Mouse (Mus musculus) adipocyte (in vitro differentiated cells): ENCODE results near the gene Sycp3.
"Not testable (repeated sequence)": the region's sequence is repeated elsewhere in the genome, so short reads cannot be mapped to it uniquely, and the experiment has no call there.

Source experiments
- DNase-seq: peaks from one replicate; pipeline ENCODE4 v3.0.0-alpha.2; 2016; ENCODE audit warnings: low spot score

The Sycp3 gene

DNA sequence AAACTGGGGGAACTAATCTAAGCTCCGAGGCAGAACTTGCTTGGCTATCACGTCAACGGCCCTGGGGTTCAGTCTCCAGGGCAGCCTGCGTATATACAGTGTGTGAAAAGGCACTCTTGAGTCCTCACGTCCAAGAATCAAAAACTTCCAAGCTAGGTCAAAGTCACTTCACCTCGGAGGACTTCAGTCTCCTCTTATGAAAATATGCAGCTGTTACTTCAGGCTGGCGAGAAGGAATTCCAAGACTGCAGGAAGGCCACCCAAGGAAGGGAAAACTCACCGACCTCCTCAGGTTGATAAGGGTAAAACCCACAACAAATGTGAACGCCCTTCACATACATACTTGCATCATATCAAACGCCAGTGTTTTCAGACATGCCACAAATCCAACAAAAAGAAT is 42.0 kb downstream of the Sycp3 start:
- no peak for DNase-seq

DNA sequence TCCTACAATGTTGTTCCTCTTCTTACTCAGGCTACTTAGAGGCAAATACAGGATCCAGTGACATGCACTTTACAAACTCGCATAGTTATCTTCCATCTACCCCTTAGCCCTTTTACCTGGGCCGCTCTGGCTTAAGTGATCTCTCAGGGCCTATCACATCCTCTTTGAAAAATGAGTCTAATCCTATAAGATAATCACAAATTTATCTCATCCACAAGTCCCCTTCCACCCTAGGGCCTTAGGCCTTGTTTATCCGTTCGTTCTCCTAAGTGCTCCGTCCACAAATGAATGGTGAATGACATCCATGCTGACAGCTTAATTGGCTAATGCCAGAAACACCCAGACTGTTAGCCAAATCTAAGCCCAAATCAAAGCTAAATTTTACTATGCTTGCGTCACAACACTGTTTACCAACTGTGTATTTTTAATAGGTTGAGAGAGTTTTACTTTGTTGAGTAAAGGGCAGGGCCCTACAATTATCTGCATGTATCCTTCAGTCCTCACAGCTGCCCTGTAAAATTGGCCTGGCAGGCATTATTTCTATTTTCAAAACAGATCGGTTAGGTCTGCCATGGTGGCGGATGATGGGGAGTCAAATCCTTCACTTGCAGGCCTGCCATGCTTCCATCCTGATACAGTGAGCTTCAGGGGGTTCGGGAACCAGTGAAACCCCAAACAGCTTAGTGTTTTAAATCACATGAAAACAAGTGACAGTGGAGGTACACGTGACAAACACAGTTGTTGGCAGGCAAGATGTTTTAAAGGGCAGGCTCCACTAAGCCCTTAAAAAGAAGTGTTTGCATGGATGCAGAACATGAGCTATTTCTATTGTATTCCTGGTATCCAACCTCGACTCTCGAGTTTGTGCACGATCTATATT is 42.8 kb downstream of the Sycp3 start:
- DNase-seq: peak; percentile 59

DNA sequence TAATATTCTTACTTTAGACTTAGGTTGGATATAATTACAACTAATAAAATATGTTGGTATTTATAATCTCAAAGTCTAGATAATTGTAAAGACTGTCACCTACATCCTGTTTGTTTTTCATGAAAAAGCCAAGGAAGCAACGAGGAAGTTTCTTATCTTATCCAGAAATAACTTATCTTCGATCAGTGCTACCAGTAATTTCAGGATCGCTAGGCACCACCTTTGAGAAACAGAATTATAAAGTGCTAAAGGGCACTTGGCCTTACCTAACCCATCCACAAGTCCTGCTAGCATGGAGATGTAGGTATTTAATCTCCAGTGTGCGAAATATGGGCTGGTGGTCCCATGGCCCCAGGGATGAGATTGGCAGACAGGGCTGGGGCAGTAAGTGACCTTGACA is 43.5 kb downstream of the Sycp3 start:
- no peak for DNase-seq

DNA sequence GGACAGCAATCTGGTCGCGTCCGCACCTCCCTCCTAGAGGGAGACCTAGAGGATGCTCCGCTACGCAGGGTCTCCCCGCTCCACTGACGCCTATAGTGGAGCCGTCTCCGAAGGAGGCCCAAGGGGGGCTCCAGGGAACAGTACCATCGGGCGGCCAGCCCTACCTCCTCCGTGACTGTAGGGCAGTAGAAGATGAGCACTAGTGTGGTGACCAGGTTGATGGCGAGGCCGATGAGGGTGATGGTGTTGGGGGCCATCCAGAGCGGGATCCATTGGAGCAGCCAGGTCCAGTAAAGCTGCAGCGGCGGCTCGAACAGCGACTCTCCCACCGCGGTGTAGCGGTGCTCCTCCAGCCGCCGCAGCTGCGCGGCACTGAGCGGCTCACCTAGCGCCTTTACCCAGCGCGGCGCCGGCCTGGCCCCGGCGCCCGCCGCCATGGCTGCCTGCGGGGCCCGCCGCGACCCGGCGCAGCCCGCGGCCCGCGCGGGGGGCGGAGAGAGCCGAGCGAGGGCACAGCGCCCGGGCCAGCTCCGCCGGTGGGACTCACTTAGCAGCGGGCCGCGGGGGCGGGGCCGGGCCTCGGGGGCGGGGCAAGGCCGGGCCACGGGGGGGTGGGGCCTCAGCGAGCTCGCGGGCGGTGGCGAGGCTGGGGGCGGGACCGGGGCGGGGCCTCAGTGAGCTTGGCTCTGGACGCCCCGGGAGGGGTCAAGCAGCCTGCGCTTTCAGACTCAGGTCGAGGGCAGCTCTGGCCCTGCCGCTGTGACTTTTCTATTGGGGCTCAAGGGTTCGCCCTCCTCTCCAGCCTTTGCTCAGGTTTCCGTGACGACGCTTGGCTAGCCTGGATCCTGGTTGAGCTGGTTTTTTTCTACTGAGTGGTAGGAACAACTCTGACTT is 44.3 kb downstream of the Sycp3 start, which contains the start of gene Chpt1:
Gene Chpt1 (minus strand): TSS at position 653 of the 894 bp plus-strand sequence.
- DNase-seq: peak; percentile 87

DNA sequence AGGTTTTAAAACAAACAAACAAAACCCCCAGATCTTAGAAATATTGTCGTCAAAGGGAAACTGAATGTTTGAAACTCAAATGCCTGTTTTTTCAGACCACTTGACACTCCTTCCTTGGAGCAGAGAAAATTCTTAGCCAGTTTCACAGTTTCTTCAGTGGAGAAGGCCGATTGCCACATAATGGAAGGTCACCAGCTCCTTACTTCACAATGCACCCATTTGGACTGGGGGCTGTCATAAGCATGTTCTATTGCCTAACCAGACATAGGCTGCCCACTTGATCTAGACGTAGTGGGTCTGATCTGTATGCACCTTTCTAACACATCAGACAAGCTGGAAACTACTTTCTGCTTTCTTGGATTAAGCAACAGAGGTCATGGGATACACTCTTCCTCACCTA is 45.1 kb downstream of the Sycp3 start:
- DNase-seq: peak; percentile 49

DNA sequence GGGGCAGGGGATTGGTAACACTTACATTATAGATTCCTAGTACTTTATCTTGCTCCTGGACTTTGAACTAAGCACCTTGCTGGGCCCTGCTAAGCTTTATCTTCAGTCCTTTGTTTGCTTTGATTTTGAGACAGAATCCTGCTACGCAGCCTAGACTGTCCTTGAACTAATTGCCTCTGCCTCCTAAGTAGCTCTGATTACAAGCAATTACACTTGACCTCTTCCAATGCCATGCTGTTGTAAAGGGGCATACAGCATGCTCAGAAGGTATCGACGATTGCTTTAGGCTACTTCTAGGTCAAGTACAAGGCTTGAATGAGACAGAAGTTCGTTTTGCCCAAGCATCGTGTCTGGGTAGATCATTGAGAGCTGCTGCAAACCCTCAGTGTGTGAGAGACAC is 45.9 kb downstream of the Sycp3 start:
- DNase-seq: no peak

DNA sequence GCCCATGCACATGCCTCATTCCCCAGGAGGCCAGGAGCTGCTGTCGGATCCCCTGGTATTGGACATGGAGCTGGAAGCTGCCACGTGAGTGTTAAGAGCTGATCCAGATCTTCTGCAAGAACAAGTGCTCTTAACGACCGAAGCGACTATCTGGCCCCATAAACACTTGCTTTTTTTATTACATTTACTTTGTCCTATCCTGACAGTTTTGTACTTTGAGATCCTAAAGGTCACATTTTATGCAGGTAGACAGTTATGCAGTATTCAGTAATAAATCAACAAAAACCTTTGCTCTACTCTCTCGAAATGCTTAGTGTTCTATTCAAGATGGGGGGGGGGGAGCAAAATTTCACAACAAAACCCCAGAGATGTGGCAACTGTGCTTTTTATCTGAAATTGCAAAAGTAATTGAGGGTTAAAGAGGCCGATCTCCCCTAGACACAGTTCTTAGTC is 48.3 kb downstream of the Sycp3 start:
- peak; percentile 53 for DNase-seq

DNA sequence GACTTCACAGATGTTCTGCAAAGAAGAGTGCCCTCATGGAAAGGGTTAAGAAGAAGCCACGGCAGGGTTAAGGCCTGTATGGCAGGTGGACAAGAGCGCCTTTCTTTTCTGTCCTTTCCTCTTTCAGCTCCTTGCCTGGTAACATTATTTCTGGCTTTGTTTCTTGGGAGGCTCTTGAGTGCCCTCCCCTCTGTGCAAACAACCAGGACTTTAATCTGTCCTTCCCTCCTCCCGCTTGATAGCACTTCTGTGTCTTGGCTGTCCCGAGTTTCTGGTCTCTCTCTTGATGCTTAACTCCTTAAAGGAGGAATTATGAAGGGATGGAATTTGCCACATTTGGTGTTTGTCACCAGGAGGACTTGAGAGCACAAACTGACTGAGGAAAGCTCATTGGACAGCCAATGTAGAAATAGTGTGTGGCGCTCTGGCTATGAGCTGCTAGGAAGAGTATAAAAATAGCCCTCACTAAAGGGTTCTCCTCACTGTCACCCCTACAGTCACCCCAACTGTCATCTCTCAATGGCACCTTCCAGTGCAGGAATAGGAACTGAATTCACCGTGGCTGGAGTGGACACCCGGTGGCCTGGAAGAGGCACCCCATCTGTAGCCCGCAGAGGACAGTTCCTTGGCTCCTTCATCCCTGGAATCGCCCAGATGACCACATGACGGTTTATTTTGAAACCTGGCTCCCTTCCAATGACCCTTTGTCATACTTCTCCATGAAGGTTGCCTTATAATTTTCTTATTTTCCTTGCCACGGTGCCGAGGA is 51.3 kb downstream of the Sycp3 start:
- peak; percentile 77 for DNase-seq

DNA sequence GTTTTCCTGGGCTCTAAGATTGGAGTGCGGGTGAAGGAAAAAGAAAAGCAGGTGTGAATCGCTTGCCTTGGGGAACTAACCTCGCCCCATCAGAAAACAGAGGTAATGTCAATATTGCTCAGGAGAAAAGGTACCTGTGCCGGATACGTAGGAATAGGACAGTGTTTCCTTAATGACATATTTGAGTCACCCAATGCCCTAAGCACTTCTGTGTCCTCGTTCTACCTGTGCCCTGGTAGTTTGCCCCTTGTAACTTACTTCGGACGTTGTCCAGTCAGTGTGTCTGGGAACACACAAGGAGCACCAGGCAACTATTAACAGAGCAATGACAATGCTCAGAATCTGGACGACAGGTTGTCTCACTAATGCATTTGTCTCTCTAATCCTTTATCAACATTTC is 52.0 kb downstream of the Sycp3 start:
- DNase-seq: no peak

DNA sequence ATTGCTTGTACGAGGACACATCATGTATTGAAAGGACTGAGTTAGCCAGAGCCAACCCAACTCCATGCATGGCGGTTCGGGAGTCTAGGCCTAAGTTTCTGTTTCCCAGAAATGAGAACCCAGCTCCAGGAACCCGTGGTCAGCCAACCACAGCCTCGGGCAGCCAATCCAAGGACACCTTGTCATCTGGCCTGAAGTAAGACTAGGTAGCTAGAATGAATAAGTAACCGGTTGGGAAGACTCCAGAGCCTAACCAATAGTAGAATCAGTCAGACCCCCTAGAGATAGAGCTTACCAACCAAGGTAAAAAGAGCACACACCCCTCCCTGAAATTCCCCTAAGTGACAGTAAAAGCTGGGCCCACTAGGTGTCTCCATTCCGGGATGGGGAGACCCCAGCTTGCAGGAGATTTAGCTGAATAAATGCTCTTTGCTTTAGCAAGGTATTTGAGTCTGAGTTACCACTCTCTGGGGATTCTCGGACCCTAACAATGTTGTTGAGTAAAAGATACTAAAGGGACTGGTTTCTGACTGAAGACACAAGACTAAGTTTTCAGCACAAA is 54.3 kb downstream of the Sycp3 start:
- DNase-seq: peak; percentile 39

DNA sequence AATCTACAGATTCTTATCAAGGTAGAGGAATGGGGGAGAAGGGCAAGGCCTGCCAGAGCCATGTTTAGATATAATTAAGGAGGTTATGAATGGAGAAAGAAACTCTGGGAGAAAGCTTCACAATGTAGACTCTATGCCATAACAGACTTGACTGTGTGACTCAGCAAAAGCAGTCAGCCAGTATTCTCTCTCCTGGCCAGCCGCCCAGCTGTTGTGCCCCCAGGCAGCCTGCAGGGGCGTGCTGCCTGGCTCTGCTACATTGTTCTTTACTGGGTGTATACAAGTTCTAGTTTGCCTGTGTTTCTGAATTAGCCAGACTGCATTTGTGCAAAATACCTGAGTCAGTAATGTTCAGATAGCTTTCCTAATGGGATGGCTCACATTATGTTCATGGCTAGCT is 55.1 kb downstream of the Sycp3 start:
- DNase-seq: peak; percentile 83

DNA sequence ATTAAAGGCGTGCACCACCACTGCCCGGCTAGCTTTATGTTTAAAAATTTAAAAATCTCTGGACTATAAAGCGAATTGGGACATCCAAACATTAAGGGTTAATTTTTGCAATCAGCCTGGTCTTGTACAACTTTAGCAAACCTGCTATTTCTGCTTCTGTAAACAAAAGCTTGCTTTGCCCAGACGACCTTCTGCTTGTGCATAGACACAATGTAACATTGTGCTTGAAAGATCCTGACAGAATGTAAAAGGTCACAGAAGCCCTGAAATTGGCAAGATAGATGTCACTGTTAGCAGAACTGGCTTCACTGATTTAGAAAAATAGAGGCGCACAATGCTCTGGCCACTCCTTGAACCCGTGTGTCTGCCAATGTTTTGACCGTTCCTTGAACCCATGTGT is 55.7 kb downstream of the Sycp3 start:
- DNase-seq: not testable (repeated sequence)

DNA sequence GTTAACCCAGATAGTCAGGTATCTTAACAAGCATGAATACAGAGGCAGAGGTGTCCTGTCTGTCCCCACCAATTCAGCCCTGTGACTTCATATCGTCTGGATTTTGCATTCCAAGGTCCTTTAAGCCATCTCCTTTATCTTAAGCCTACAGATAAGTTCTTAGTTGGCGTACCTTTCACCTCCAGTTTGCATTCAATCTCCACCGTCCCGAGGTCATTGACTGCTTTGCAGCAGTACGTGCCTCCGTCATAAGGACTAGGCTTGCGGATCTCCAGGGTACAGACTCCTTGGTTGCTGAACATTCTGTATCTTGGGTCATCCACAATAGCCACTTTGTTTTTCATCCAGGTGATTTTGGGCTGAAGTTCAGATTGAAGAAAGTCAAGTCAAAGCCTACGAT is 63.4 kb downstream of the Sycp3 start:
- DNase-seq: no peak
